Mouse (Mus musculus) left cerebral cortex, postnatal 25 days (tissue): ENCODE measurements at regions not wholly inside any gene's neighbourhood (a gene's known extent, or its start where the extent isn't known, plus 50 kb on each side); places are given as distances from the start of the nearest gene placed in this dataset.
A peak's percentile ranks its signal among the peaks of the same experiment; 100 is the strongest.

Experiments
- DNase-seq, 2 experiments: peaks; one replicate each; pipeline ENCODE4 v3.0.0; 2022; ENCODE audit warnings: low spot score in 2 of 2, mixed read lengths in 1 of 2
- intact Hi-C: fragments of 180-260 bp; cut with DNase I; formaldehyde crosslinking; loops from one replicate; pipeline ENCODE4 v1.15.1; 2025
- microRNA-seq, 2 experiments: library from miRNA; unstranded; fragments of <30 nt; microRNA quantifications; one replicate each; pipeline ENCODE4 v1.2.0; 2022

DNA sequence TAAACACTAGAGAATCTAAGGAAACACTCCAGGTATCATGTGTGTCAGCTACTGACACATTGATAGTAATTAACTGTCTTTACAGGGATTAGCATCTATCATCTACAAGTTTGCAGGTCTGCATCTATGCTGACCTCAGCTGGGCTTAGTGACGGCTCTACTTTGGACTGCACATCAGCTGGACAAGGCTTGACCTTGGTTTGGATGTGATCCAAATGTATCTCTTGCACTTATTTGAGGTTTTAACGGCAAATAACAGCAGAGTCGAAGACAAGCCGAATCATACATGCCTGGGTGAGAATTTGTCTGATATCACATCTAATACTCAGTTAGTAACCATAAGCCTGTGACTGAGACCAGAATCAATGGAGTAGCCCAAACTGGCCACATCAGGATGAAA lies 181.7 kb upstream of the Sptlc3 start:
- intact Hi-C loops: no loop called here
- no peak for DNase-seq

GRCm38 (mm10) chr2:139322509-139322908 lies 171.2 kb upstream of the Sptlc3 start:
- DNase-seq: no peak
- intact Hi-C loops: no loop called here

- intact Hi-C loops: no loop called here
- peak in 1 of 2 experiments; percentile 25 for DNase-seq
Observed at GRCm38 (mm10) chr2:139325501-139325900, 168.2 kb upstream of the Sptlc3 start.

GRCm38 (mm10) chr2:139334681-139335080 lies 159.0 kb upstream of the Sptlc3 start:
- intact Hi-C loops: no loop called here
- DNase-seq: no peak

DNA sequence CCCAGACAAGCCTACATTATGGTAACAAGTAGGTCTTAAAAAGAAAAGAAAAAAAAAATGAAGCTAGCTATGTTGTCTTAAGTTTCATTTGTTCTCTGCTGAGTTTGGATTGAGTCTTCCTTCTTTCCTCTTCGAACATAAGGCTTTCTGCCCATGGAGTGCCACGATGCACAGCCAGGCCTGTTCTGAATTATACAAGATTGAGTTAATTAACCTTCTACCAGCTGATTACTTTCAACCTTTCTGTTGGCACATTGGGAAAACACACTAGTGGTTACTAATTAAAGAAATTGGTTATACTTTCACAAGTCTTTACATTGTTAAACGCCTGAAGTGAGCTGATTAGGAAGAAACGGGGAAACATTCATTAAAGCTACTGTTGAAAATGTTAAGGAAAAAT lies 155.5 kb upstream of the Sptlc3 start:
- intact Hi-C loops: no loop called here
- no peak for DNase-seq

GRCm38 (mm10) chr2:139356280-139357010 lies 137.3 kb upstream of the Sptlc3 start:
- intact Hi-C loops: no loop called here

GRCm38 (mm10) chr2:139362245-139362847 lies 131.4 kb upstream of the Sptlc3 start:
- no peak for DNase-seq
- intact Hi-C loops: no loop called here

More at GRCm38 (mm10) chr2:139356280-139357010, 137.3 kb upstream of the Sptlc3 start:
- no peak for DNase-seq

DNA sequence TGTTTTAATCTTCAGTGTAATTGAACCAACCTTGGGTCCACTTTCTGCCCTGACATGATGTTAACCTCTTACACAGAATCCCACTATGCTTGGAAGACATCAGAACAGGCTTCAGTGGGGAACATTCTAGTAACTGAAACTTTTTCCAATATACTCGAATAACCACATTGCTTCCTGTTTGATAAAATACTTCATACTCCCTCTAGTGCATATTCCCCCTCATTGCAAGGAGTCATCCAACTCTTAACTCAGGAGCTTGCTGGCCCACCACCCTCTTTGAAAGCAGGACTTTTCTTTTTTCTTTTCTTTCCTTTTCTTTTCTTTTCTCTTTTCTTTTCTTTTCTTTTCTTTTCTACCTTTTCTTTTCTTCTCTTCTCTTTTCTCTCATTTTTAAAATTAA lies 123.6 kb upstream of the Sptlc3 start:
- intact Hi-C loops: loop anchor here (5.0 kb wide), 2 partner anchors 1338 to 1393 kb away; no protein-coding TSS in a partner anchor
- peak in 1 of 2 experiments; percentile 54 for DNase-seq

GRCm38 (mm10) chr2:139380285-139380684 lies 113.4 kb upstream of the Sptlc3 start:
- intact Hi-C loops: loop anchor here (2.0 to 10.0 kb wide), 3 partner anchors 199 to 777 kb away; no protein-coding TSS in a partner anchor
- DNase-seq: no peak

DNA sequence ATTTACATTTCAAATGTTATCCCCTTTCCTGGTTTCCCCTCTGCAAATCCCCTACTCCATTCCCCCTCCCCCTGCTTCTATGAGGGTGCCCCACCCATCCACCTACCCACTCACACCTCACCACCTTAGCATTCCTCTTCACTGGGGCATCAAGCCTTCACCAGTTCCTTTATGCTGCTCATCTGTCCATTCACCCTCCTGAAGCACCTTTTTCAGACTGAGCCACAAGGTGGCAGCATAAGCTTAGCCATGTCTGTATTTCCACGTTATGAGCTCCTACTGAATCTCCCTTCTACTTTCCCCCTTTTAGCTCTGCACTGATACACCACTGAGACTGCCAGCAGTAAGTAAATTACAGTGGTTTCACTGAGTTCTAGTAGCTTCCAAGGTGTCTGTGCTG lies 112.1 kb upstream of the Sptlc3 start:
- peak; percentile 83 to 90 for DNase-seq
- intact Hi-C loops: loop anchor here (2.0 to 10.0 kb wide), 3 partner anchors 197 to 776 kb away; no protein-coding TSS in a partner anchor

DNA sequence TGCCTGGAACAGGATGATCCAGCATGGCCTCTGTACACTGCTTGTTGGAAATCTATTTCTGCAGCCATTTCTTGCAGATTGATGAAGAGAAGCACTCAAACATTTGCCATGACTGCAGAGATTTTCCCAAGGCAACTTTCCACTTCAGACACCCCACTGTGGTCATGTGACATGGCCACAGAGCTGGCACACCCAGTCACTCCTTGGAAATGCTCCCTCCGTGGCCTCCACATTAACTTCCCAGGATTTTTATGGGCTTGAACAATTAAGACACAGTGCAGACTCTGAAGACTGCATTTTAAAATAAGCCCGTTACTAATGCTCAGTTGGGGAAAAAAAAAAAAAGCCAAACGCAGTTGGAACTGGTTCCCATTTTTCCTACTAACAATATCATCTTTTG lies 80.2 kb upstream of the Sptlc3 start:
- intact Hi-C loops: no loop called here
- DNase-seq: no peak

- intact Hi-C loops: no loop called here
- DNase-seq: no peak
Observed at GRCm38 (mm10) chr2:139417506-139417905, 76.2 kb upstream of the Sptlc3 start.

GRCm38 (mm10) chr2:139422678-139423077 lies 71.0 kb upstream of the Sptlc3 start:
- DNase-seq: no peak
- intact Hi-C loops: loop anchor here (1.0 to 10.0 kb wide), 3 partner anchors 157 to 732 kb away; partner anchors contain the start of gene Gm17374

GRCm38 (mm10) chr2:139423413-139423812 lies 70.3 kb upstream of the Sptlc3 start:
- DNase-seq: peak in 1 of 2 experiments; percentile 13
- intact Hi-C loops: loop anchor here (1.0 to 10.0 kb wide), 3 partner anchors 156 to 731 kb away; partner anchors contain the start of gene Gm17374

Small RNAs in the stretch of these regions (microRNA-seq; reads per million reads assigned to microRNA genes)
- gene Mir1952: 0 reads per million in 2 experiments
